Mouse (Mus musculus) heart, embryonic 15.5 days (tissue): ENCODE data around the gene Mtif2. TPM values are rescaled to one million over a fixed set of nuclear protein-coding genes. Genes with fewer than 3 reads are reported as not detected.

ENCODE experiments used
- ATAC-seq: fragments of 200-750 bp; cut with Nextera tagmentation; replicated peaks from 2 replicates; pipeline ENCODE4 v1.8.0; 2017; ENCODE audit warnings: low read depth, moderate TSS enrichment; ENCODE audit not compliant: insufficient number of reproducible peaks, insufficient read depth, low FRiP score
- H3K27ac ChIP-seq: fragments of 300-500 bp; sonication (generic); 2 replicates; pipeline ENCODE4 v1.5.1; 2015; ENCODE audit warnings: mild to moderate bottlenecking, inconsistent platforms
- H3K27me3 ChIP-seq: fragments of 300-500 bp; sonication (generic); 2 replicates; pipeline ENCODE4 v1.6.1; 2015; ENCODE audit warnings: inconsistent platforms
- H3K36me3 ChIP-seq: fragments of 300-500 bp; sonication (generic); 2 replicates; pipeline ENCODE4 v1.6.1; 2015; ENCODE audit warnings: mild to moderate bottlenecking, inconsistent platforms
- H3K4me1 ChIP-seq: fragments of 300-500 bp; sonication (generic); replicated peaks from 2 replicates; pipeline ENCODE4 v1.6.1; 2015; ENCODE audit warnings: inconsistent platforms
- H3K4me2 ChIP-seq: fragments of 300-500 bp; sonication (generic); 2 replicates; pipeline ENCODE4 v1.6.1; 2015; ENCODE audit warnings: inconsistent platforms, mild to moderate bottlenecking, moderate library complexity
- H3K4me3 ChIP-seq: fragments of 300-500 bp; sonication (generic); 2 replicates; pipeline ENCODE4 v1.5.1; 2015; ENCODE audit warnings: mild to moderate bottlenecking, inconsistent platforms
- H3K9ac ChIP-seq: fragments of 300-500 bp; sonication (generic); 2 replicates; pipeline ENCODE4 v1.6.1; 2015; ENCODE audit warnings: mild to moderate bottlenecking, inconsistent platforms
- H3K9me3 ChIP-seq: fragments of 300-500 bp; sonication (generic); replicated peaks from 2 replicates; pipeline ENCODE4 v1.6.1; 2016; ENCODE audit warnings: inconsistent platforms
- WGBS: fragments of 180-500 bp; shearing (Covaris S2); methylation state at CpG from one replicate; pipeline ENCODE4 v1.1.7; 2015; ENCODE audit warnings: mixed read lengths; 5-methylcytosine and 5-hydroxymethylcytosine counted together
- polyA plus RNA-seq: library from polyadenylated mRNA; unstranded; fragments of >200 nt; fragmentation: Nextera tagmentation; extraction: Ambion mirVana; gene quantifications from 2 replicates; pipeline ENCODE4 v1.2.1, GENCODE M21; 2015

The Mtif2 gene
- polyA plus RNA-seq, 1 experiment from 2014 or later: 41.4 TPM

DNA sequence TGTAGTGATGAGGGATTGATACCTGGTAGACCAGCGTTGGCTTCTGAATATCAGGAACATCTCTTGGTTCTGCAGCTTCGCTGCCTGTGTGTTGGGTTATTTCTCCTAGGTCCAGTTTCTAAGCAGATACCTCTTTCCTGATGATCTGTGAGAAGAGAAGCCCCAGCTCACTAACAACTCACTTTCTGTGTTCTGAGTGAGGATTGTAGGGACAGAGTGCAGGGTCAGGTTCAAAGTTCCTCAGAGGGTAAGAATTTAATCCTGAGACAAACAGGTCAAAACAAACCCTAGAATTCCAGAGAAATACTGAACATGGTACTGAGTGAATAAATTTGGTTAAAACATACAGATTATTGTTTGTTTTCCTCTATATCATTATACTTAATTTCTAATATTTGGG is 37.2 kb downstream of the Mtif2 start:
- H3K4me2 ChIP-seq: no peak overlapping the region
- H3K9me3 ChIP-seq: no peaks in the 10 kb centered on the region
- no peaks in the 10 kb centered on the region for H3K36me3 ChIP-seq
- no peaks in the 10 kb centered on the region; the same call in 1 of the 2 replicates for H3K27me3 ChIP-seq
- no peak overlapping the region for H3K4me3 ChIP-seq
- no peak overlapping the region for H3K9ac ChIP-seq
- H3K4me1 ChIP-seq: no peaks in the 10 kb centered on the region
- ATAC-seq: no peak
- no peak overlapping the region for H3K27ac ChIP-seq
- 70% methylated on average over 2 of the region's 2 CpGs for WGBS

DNA sequence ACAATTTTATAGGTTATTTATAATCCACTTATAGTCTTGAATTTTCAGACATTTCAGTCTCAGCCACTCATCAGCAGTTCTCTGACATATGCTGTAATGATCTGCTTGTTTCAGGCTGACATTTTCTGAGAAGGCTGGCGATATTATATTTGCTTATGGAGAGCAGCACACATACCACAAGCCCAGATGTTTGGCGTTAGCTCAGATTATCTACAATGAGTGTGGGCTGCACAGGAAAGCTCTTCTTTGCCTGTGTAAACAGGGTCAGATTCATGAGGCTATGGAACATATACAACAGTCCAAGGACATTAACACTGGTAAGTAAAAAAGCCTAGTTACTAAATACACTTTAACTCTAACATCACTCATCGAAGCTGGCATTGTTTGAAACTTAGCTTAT is 45.3 kb downstream of the Mtif2 start:
- no peaks in the 10 kb centered on the region for H3K36me3 ChIP-seq
- H3K9ac ChIP-seq: no peak overlapping the region
- ATAC-seq: no peak
- H3K27ac ChIP-seq: no peak overlapping the region
- no peaks in the 10 kb centered on the region for H3K9me3 ChIP-seq
- no peaks in the 10 kb centered on the region for H3K4me1 ChIP-seq
- H3K27me3 ChIP-seq: no peaks in the 10 kb centered on the region
- 53% methylated on average over 3 of the region's 3 CpGs for WGBS
- no peak overlapping the region for H3K4me2 ChIP-seq
- H3K4me3 ChIP-seq: no peak overlapping the region

DNA sequence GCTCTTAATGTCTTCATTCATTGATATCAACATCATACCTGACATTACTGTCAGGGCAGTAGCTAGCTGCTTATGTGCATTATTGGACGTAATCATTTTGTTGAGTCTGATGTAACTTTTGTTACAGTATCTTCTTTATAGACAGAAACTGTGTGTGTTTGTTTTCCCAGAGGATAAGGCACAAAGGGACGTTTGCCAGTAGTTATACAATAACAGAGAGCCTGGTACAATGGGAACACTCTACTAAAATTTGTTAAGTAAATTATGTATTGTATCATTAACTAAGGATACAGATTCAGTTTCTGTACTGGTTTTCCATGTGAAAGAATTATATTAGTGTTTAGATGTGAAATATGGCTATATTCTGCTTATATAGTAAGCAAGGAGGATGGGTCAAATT is 46.4 kb downstream of the Mtif2 start:
- ATAC-seq: no peak
- H3K9me3 ChIP-seq: no peaks in the 10 kb centered on the region
- no peak overlapping the region for H3K27ac ChIP-seq
- WGBS: 73% methylated on average over 2 of the region's 2 CpGs
- H3K4me2 ChIP-seq: no peak overlapping the region
- H3K4me1 ChIP-seq: no peaks in the 10 kb centered on the region
- no peaks in the 10 kb centered on the region for H3K36me3 ChIP-seq
- H3K27me3 ChIP-seq: no peaks in the 10 kb centered on the region
- H3K4me3 ChIP-seq: no peak overlapping the region
- H3K9ac ChIP-seq: no peak overlapping the region

GRCm38 (mm10) chr11:29579610-29580009 is 53.4 kb downstream of the Mtif2 start:
- H3K27me3 ChIP-seq: no peaks in the 10 kb centered on the region
- H3K27ac ChIP-seq: no peak overlapping the region
- no peaks in the 10 kb centered on the region for H3K4me1 ChIP-seq
- H3K9me3 ChIP-seq: no peaks in the 10 kb centered on the region
- H3K4me2 ChIP-seq: no peak overlapping the region
- no peak for ATAC-seq
- no peaks in the 10 kb centered on the region for H3K36me3 ChIP-seq
- no peak overlapping the region for H3K4me3 ChIP-seq
- H3K9ac ChIP-seq: no peak overlapping the region

Other genes starting within 250 kb of the Mtif2 start
- gene Ccdc88a, start 152.8 kb upstream of the Mtif2 start, polyA plus RNA-seq: 23.0 and 23.6 TPM in 2 replicates
- 18.1 and 19.9 TPM in 2 replicates for gene Prorsd1, start 11.4 kb upstream of the Mtif2 start, polyA plus RNA-seq
- gene Clhc1, start 21.5 kb downstream of the Mtif2 start, polyA plus RNA-seq: 0.22 and 0.24 TPM in 2 replicates
- 549 and 606 TPM in 2 replicates for gene Rps27a, start 21.7 kb downstream of the Mtif2 start, polyA plus RNA-seq
- 57.4 and 59.5 TPM in 2 replicates for gene Rtn4, start 166.5 kb downstream of the Mtif2 start, polyA plus RNA-seq